Mouse (Mus musculus) midbrain, embryonic 10.5 days (tissue): ENCODE results near the gene Fpr-rs3. TPM values are rescaled to one million over a fixed set of nuclear protein-coding genes. Genes with fewer than 3 reads are reported as not detected.

Experiments used
- DNase-seq: peaks from one replicate; pipeline ENCODE4 v3.0.0-alpha.2; 2017; ENCODE audit warnings: low spot score
- H3K27ac ChIP-seq: fragments of 300-500 bp; sonication (generic); replicated peaks from 2 replicates; pipeline ENCODE4 v1.5.1; 2016; ENCODE audit warnings: mild to moderate bottlenecking
- H3K27me3 ChIP-seq: fragments of 300-500 bp; sonication (generic); 2 replicates; pipeline ENCODE4 v1.6.1; 2016; ENCODE audit warnings: low read depth, mild to moderate bottlenecking; ENCODE audit not compliant: poor library complexity, severe bottlenecking
- H3K36me3 ChIP-seq: fragments of 300-500 bp; sonication (generic); 2 replicates; pipeline ENCODE4 v1.6.1; 2016; ENCODE audit warnings: mild to moderate bottlenecking, moderate library complexity
- H3K4me1 ChIP-seq: fragments of 300-500 bp; sonication (generic); 2 replicates; pipeline ENCODE4 v1.6.1; 2016
- H3K4me3 ChIP-seq: fragments of 300-500 bp; sonication (generic); 2 replicates; pipeline ENCODE4 v1.5.1; 2016; ENCODE audit warnings: mild to moderate bottlenecking, moderate library complexity
- H3K9me3 ChIP-seq: fragments of 300-500 bp; sonication (generic); replicated peaks from 2 replicates; pipeline ENCODE4 v1.6.1; 2016; ENCODE audit warnings: mild to moderate bottlenecking
- WGBS: fragments of 180-500 bp; shearing (Covaris S2); methylation state at CpG from one replicate; pipeline ENCODE4 v1.1.7; 2016; 5-methylcytosine and 5-hydroxymethylcytosine counted together
- polyA plus RNA-seq: library from polyadenylated mRNA; unstranded; fragments of >200 nt; fragmentation: Nextera tagmentation; extraction: Ambion mirVana; gene quantifications from 2 replicates; pipeline ENCODE4 v1.2.1, GENCODE M21; 2016

Fpr-rs3 gene
- not detected in 2 replicates for polyA plus RNA-seq

DNA sequence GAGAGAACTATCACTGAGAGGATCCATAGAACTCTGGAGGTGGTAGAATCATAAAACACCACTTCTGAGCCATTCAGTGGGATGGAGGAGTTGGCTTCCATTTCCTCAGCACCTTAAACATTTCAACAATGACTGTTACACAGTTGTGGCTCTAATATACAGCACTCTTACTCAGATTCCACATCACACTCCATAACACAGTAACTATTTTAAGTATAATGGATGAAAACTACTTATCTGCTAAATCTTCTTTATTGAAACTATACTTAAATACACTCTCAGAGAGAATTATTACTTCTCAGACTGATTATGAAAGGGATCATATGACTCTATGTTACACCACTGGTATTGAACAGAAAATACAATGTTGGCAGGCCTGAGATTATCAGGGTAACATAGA is at the start of gene Fpr-rs3:
Fpr-rs3 (minus strand) TSS at position 101 of the 400 bp plus-strand sequence.
- Histone ChIP-seq H3K27ac (no peak within 1 kb of the TSS), H3K4me1 (no peaks in the 10 kb centered on the region), H3K4me3 (no peak within 1 kb of the TSS), H3K9me3 (peaks cover 39% of the 10 kb centered on the region), H3K36me3 (no peaks in the 10 kb centered on the region), H3K27me3 (no peaks in the 10 kb centered on the region)
- DNase-seq = no peak

DNA sequence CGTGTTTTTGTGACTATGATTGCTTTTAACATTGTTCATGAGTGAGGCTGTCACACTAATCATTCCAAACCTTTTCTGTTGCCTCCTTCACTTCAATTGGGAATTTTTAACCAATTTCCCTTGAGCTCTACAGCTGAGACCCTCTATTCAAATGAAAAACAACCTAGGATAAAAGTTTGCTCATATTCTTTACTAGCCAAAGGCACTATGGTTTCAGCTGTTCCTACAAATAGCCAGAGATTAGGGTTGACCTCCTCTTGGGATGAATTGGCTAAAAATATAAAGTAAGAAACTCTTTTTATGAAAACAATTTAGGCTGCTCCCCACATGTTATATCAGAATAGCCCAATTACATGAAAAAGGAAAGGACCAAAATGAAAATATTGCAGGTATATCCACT is 28.4 kb downstream of the Fpr-rs3 start, which contains the start of gene Vmn2r110:
Vmn2r110 (minus strand) TSS at position 101 of the 400 bp plus-strand sequence.
- H3K4me3 ChIP-seq = no peak within 1 kb of the TSS
- H3K36me3 ChIP-seq = no peaks in the 10 kb centered on the region
- H3K9me3 ChIP-seq = peaks cover 19% of the 10 kb centered on the region
- no peaks in the 10 kb centered on the region for H3K27me3 ChIP-seq
- 55% methylated on average over 1 of the region's 1 CpGs for WGBS
- no peak for DNase-seq
- H3K4me1 ChIP-seq = no peaks in the 10 kb centered on the region
- no peak within 1 kb of the TSS for H3K27ac ChIP-seq

Other genes starting within 250 kb of the Fpr-rs3 start
- not detected in 2 replicates for gene Vmn1r224, start 210.7 kb downstream of the Fpr-rs3 start, polyA plus RNA-seq
- not detected in 2 replicates for gene Vmn2r108, start 143.5 kb downstream of the Fpr-rs3 start, polyA plus RNA-seq
- not detected in 2 replicates for gene Vmn1r225, start 126.7 kb downstream of the Fpr-rs3 start, polyA plus RNA-seq
- not detected in 2 replicates for gene Vmn2r109, start 60.1 kb downstream of the Fpr-rs3 start, polyA plus RNA-seq
- gene Vmn2r110, start 28.5 kb downstream of the Fpr-rs3 start, polyA plus RNA-seq = 0.04 TPM in 1 of 2 replicates, not detected in the other
- gene Vmn1r226, start 58.0 kb upstream of the Fpr-rs3 start, polyA plus RNA-seq = not detected in 2 replicates
- gene Vmn1r227, start 105.0 kb upstream of the Fpr-rs3 start, polyA plus RNA-seq = not detected in 2 replicates
- gene Vmn1r228, start 161.3 kb upstream of the Fpr-rs3 start, polyA plus RNA-seq = not detected in 2 replicates
- not detected in 2 replicates for gene Vmn1r229, start 186.7 kb upstream of the Fpr-rs3 start, polyA plus RNA-seq
- gene Vmn1r230, start 215.6 kb upstream of the Fpr-rs3 start, polyA plus RNA-seq = not detected in 2 replicates